Mouse (Mus musculus): ENCODE data around the gene Eps15.

DNA sequence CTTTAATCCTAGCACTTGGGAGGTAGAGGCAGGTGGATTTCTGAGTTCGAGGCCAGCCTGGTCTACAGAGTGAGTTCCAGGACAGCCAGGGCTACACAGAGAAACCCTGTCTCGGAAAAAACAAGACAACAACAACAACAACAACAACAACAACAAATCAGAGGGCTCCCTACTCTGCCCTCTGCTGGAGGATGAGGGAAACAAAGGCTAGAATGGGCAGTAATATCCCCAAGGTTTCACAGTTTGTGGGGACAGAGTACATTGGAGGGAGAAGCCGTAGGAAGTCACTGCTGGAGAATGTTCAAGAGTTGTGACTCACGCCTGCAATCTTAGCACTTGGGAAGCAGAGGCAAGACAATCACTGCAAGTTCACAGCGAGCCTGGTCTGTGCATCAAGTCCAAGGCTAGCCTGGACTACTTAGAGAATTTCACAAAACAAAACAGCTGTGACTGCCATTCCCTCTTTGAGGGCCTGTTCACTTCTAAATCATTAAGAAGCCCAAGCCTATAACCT lies 121.2 kb downstream of the Eps15 start:
- TF ChIP-seq POLR2A (IDR thresholded peaks at IDR 0.05; ENCODE audit: control insufficient read depth, low read depth, low read length) (no peak), CTCF (IDR thresholded peaks at IDR 0.05; ENCODE audit: control insufficient read depth, insufficient read depth, insufficient replicate concordance, low read depth, low read length) (no peak)

Data from testis, adult 2 months (tissue).